Mouse (Mus musculus): ENCODE data around the gene Acsm1.

Acsm1 gene

GRCm38 (mm10) chr7:119670925-119671324 lies 64.1 kb downstream of the Acsm1 start:
- DNase-seq (ENCODE audit: low spot score in 2 of 2): no peak

- DNase-seq (ENCODE audit: low spot score in 2 of 2): peak in 1 of 2 experiments; percentile 27
Measured at GRCm38 (mm10) chr7:119673465-119673864, 66.6 kb downstream of the Acsm1 start.

GRCm38 (mm10) chr7:119680107-119680506 lies 73.3 kb downstream of the Acsm1 start:
- DNase-seq (ENCODE audit: low spot score in 2 of 2): no peak

GRCm38 (mm10) chr7:119682699-119683098 lies 75.9 kb downstream of the Acsm1 start:
- DNase-seq (ENCODE audit: low spot score in 2 of 2): no peak

GRCm38 (mm10) chr7:119689726-119690125 lies 82.9 kb downstream of the Acsm1 start, which contains the start of gene Acsm4:
TSS of gene Acsm4 (plus strand) at chr7:119690026.
- DNase-seq (ENCODE audit: low spot score in 2 of 2): no peak

GRCm38 (mm10) chr7:119692302-119692701 lies 85.5 kb downstream of the Acsm1 start:
- DNase-seq (ENCODE audit: low spot score in 2 of 2): no peak

- DNase-seq (ENCODE audit: low spot score in 2 of 2): no peak
Measured at GRCm38 (mm10) chr7:119694926-119695325, 88.1 kb downstream of the Acsm1 start.
